Mouse (Mus musculus) ES-E14 (cell line): ENCODE results near the gene Sestd1. TPM values are rescaled to one million over a fixed set of nuclear protein-coding genes. Genes with fewer than 3 reads are reported as not detected.
A peak's percentile ranks its signal among the peaks of the same experiment; 100 is the strongest.

Experiments
- DNase-seq: peaks from one replicate; pipeline ENCODE4 v3.0.0-alpha.2; 2013; ENCODE audit warnings: low read depth, low spot score
- H3K27ac ChIP-seq: 2 replicates; pipeline ENCODE4 v1.5.1; 2012; ENCODE audit warnings: low read depth, mild to moderate bottlenecking, low read length, moderate library complexity, mixed read lengths; ENCODE audit not compliant: poor library complexity, insufficient read depth, severe bottlenecking
- H3K36me3 ChIP-seq: 2 replicates; pipeline ENCODE4 v1.6.1; 2012; ENCODE audit warnings: mild to moderate bottlenecking, low read length, moderate library complexity, mixed read lengths; ENCODE audit not compliant: control insufficient read depth, poor library complexity, insufficient read depth, severe bottlenecking
- H3K4me1 ChIP-seq, 2 experiments: fragments of 150-350 bp in 1 of 2; sonication (generic) in 1 of 2; 2 replicates each; pipeline ENCODE4 v1.6.1; 2012; ENCODE audit warnings: low read length in 2 of 2, mild to moderate bottlenecking in 1 of 2, mixed read lengths in 1 of 2; ENCODE audit not compliant: control insufficient read depth in 2 of 2, insufficient read depth in 2 of 2, poor library complexity in 1 of 2
- H3K4me3 ChIP-seq, 2 experiments: fragments of 150-350 bp in 1 of 2; sonication (generic) in 1 of 2; 2 replicates each; pipeline ENCODE4 v1.5.1; 2012; ENCODE audit warnings: low read length in 2 of 2, low read depth in 1 of 2, mild to moderate bottlenecking in 1 of 2, mixed read lengths in 1 of 2; ENCODE audit not compliant: insufficient read depth in 1 of 2, poor library complexity in 1 of 2, severe bottlenecking in 1 of 2
- H3K9ac ChIP-seq: 2 replicates; pipeline ENCODE4 v1.6.1; 2012; ENCODE audit warnings: low read depth, mild to moderate bottlenecking, low read length, mixed read lengths; ENCODE audit not compliant: poor library complexity, insufficient read depth, severe bottlenecking
- H3K9me3 ChIP-seq: fragments of 150-350 bp; sonication (generic); 2 replicates; pipeline ENCODE4 v1.6.1; 2012; ENCODE audit warnings: low read depth, mild to moderate bottlenecking, low read length; ENCODE audit not compliant: control insufficient read depth, insufficient read depth
- CHD2 ChIP-seq: IDR thresholded peaks from 2 replicates; pipeline ENCODE4 v1.6.1; 2014; ENCODE audit warnings: mild to moderate bottlenecking, low read depth, low read length, inconsistent platforms
- HCFC1 ChIP-seq: IDR thresholded peaks from 2 replicates; pipeline ENCODE4 v1.6.1; 2012; ENCODE audit warnings: low read length, inconsistent platforms, borderline replicate concordance; ENCODE audit not compliant: insufficient read depth
- MAFK ChIP-seq: IDR thresholded peaks from 2 replicates; pipeline ENCODE4 v1.6.1; 2014; ENCODE audit warnings: mild to moderate bottlenecking, low read depth, low read length, inconsistent platforms; ENCODE audit not compliant: insufficient read depth
- ZC3H11A ChIP-seq: IDR thresholded peaks from 2 replicates; pipeline ENCODE4 v1.6.1; 2012; ENCODE audit warnings: low read depth, mild to moderate bottlenecking, inconsistent platforms, low read length, borderline replicate concordance
- ZNF384 ChIP-seq: IDR thresholded peaks from 2 replicates; pipeline ENCODE4 v1.6.1; 2012; ENCODE audit warnings: low read depth, low read length, inconsistent platforms
- in situ Hi-C, 2 experiments: fragments of 600-800 bp; cut with MboI; formaldehyde crosslinking; loops; one replicate each; pipeline ENCODE4 v1.15.1; 2025; ENCODE audit warnings: low sequenced_read_pairs in 2 of 2, inconsistent platforms in 1 of 2; ENCODE audit not compliant: unreplicated experiment in 2 of 2
- total RNA-seq: library from RNA; depleted of rRNA; stranded (reverse); fragments of 300-350 nt; gene quantifications from 2 replicates; pipeline ENCODE4 v1.2.3, GENCODE M21; 2012

Sestd1 gene
- total RNA-seq, 1 experiment, result 11.4 TPM

GRCm38 (mm10) chr2:77319196-77319595 is 38.8 kb upstream of the Sestd1 start:
- no peak for TF ChIP-seq ZNF384
- TF ChIP-seq MAFK, result no peak
- no peak for TF ChIP-seq ZC3H11A
- TF ChIP-seq HCFC1, result no peak
- no peak for DNase-seq
- in situ Hi-C loops, result no loop called here
- Histone ChIP-seq H3K4me1 (peaks cover 0 to 3% of the 10 kb centered on the region in 2 experiments; a peak in 1 of 4 replicates), H3K27ac (no peak overlapping the region), H3K36me3 (no peaks in the 10 kb centered on the region), H3K9ac (no peak overlapping the region), H3K9me3 (no peaks in the 10 kb centered on the region), H3K4me3 (no peak overlapping the region)

DNA sequence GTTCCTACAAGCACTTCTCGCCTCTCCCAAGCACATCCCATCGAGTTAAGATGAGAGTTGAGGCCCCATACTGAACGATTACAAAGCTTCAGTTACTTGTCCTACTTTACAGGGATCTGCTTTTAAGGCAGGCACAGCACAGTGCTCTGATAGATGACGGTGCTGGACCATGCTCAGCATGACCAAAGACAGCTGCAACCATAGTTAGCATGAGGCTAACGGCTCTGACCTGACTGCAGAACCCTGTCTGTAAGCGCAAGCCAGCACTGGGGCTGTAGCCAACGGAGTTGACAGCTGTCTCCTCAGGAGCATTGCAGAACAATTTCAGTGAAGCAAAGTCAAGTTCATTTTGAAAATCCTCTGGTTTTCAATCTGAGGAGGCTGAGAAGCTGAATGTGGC is 36.6 kb upstream of the Sestd1 start:
- Histone ChIP-seq H3K4me1 (peaks cover 0 to 5% of the 10 kb centered on the region in 2 experiments; a peak in 1 of 4 replicates), H3K9ac (no peak overlapping the region), H3K27ac (no peak overlapping the region), H3K9me3 (no peaks in the 10 kb centered on the region), H3K36me3 (no peaks in the 10 kb centered on the region), H3K4me3 (no peak overlapping the region)
- TF ChIP-seq CHD2 (no peak), ZNF384 (no peak), MAFK (no peak), ZC3H11A (no peak), HCFC1 (no peak)
- DNase-seq, result no peak
- in situ Hi-C loops, result no loop called here

- no peak overlapping the region for H3K4me3 ChIP-seq
- no peaks in the 10 kb centered on the region for H3K36me3 ChIP-seq
- DNase-seq, result no peak
- H3K9ac ChIP-seq, result no peak overlapping the region
- no peaks in the 10 kb centered on the region for H3K9me3 ChIP-seq
- no peak overlapping the region for H3K27ac ChIP-seq
- no peak for TF ChIP-seq HCFC1
- TF ChIP-seq MAFK, result no peak
- no peak for TF ChIP-seq ZNF384
- H3K4me1 ChIP-seq, result peaks cover 0 to 8% of the 10 kb centered on the region in 2 experiments; a peak in 1 of 4 replicates
- in situ Hi-C loops, result no loop called here
Measured at GRCm38 (mm10) chr2:77313846-77314245, 33.5 kb upstream of the Sestd1 start.

- TF ChIP-seq HCFC1 (no peak), ZNF384 (no peak), MAFK (no peak), ZC3H11A (no peak), CHD2 (no peak)
Measured at GRCm38 (mm10) chr2:77312616-77313015, 32.2 kb upstream of the Sestd1 start.

DNA sequence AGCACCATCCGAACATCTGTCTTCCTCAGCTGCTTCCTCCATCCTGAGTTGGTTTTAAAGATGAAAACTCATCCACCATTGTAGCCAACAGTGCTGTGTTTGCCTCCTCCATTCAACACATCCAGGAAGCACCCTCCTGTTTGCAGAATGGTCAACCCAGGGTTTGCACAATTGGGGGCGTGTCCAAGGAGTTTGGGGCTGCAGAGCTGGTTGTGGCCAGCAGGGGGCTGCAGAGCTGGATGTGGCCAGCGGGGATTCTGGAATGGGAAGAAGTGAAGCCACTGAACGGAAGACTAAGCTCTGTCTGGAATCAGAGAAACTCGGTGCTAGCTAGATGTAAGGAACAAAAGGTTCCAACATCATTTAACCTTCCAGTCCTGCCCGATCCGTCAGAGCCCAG is 28.9 kb upstream of the Sestd1 start:
- Histone ChIP-seq H3K9me3 (no peaks in the 10 kb centered on the region), H3K27ac (no peak overlapping the region), H3K4me3 (peak overlapping the region in 1 of 2 experiments; percentile 29; a peak in 1 of 4 replicates), H3K36me3 (no peaks in the 10 kb centered on the region), H3K4me1 (peaks cover 3 to 15% of the 10 kb centered on the region in 2 experiments; a peak in 2 of 4 replicates), H3K9ac (no peak overlapping the region)
- in situ Hi-C loops, result no loop called here
- TF ChIP-seq ZC3H11A, result 0 out of 2 replicates have a peak, but pooled peaks have one; percentile 25
- no peak for TF ChIP-seq ZNF384
- peak; percentile 82 for DNase-seq

More at GRCm38 (mm10) chr2:77312616-77313015, 32.2 kb upstream of the Sestd1 start:
- no peak overlapping the region for H3K9ac ChIP-seq
- DNase-seq, result no peak
- peaks cover 0 to 11% of the 10 kb centered on the region in 2 experiments; a peak in 1 of 4 replicates for H3K4me1 ChIP-seq
- H3K27ac ChIP-seq, result no peak overlapping the region
- H3K36me3 ChIP-seq, result no peaks in the 10 kb centered on the region
- in situ Hi-C loops, result no loop called here
- H3K9me3 ChIP-seq, result no peaks in the 10 kb centered on the region
- no peak overlapping the region for H3K4me3 ChIP-seq
